Mouse (Mus musculus) lung, embryonic 14.5 days (tissue): ENCODE measurements at regions not wholly inside any gene's neighbourhood (a gene's known extent, or its start where the extent isn't known, plus 50 kb on each side); places are given as distances from the start of the nearest gene placed in this dataset.

Experiments
- ATAC-seq: fragments of 200-750 bp; cut with Nextera tagmentation; 2 replicates; pipeline ENCODE4 v1.8.0; 2017; ENCODE audit warnings: mild to moderate bottlenecking, moderate TSS enrichment, moderate library complexity; ENCODE audit not compliant: insufficient read depth
- DNase-seq: peaks from one replicate; pipeline ENCODE4 v3.0.0-alpha.2; 2015
- H3K27ac ChIP-seq: fragments of 300-500 bp; sonication (generic); 2 replicates; pipeline ENCODE4 v1.5.1; 2014; ENCODE audit warnings: low read depth, mild to moderate bottlenecking, moderate library complexity
- H3K27me3 ChIP-seq: fragments of 300-500 bp; sonication (generic); 2 replicates; pipeline ENCODE4 v1.6.1; 2014; ENCODE audit warnings: low read length, control low read depth; ENCODE audit not compliant: insufficient read depth
- H3K36me3 ChIP-seq: fragments of 300-500 bp; sonication (generic); 2 replicates; pipeline ENCODE4 v1.6.1; 2014; ENCODE audit warnings: control low read depth; ENCODE audit not compliant: insufficient read depth
- H3K4me1 ChIP-seq: fragments of 300-500 bp; sonication (generic); 2 replicates; pipeline ENCODE4 v1.6.1; 2014; ENCODE audit warnings: antibody characterized with exemption, control low read depth; ENCODE audit not compliant: insufficient read depth
- H3K4me2 ChIP-seq: fragments of 300-500 bp; sonication (generic); 2 replicates; pipeline ENCODE4 v1.6.1; 2014; ENCODE audit warnings: mild to moderate bottlenecking
- H3K4me3 ChIP-seq: fragments of 300-500 bp; sonication (generic); 2 replicates; pipeline ENCODE4 v1.5.1; 2014; ENCODE audit warnings: low read depth, low read length
- H3K9ac ChIP-seq: fragments of 300-500 bp; sonication (generic); 2 replicates; pipeline ENCODE4 v1.6.1; 2014
- H3K9me3 ChIP-seq: fragments of 300-500 bp; sonication (generic); 2 replicates; pipeline ENCODE4 v1.6.1; 2016; ENCODE audit warnings: low read depth, low read length, control low read depth
- CTCF ChIP-seq: IDR thresholded peaks from 2 replicates; pipeline ENCODE4 v1.5.1; 2016; ENCODE audit warnings: antibody characterized with exemption, low read depth
- WGBS: fragments of 180-500 bp; shearing (Covaris S2); extraction: QIAGEN DNeasy Blood & Tissue Kit; methylation state at CpG from one replicate; pipeline ENCODE4 v1.1.7; 2014; 5-methylcytosine and 5-hydroxymethylcytosine counted together

- Histone ChIP-seq H3K9ac (no peak overlapping the region), H3K27ac (no peak overlapping the region), H3K4me1 (no peaks in the 10 kb centered on the region), H3K4me3 (no peak overlapping the region), H3K36me3 (no peaks in the 10 kb centered on the region), H3K27me3 (no peaks in the 10 kb centered on the region), H3K4me2 (no peak overlapping the region), H3K9me3 (no peaks in the 10 kb centered on the region)
- no peak for ATAC-seq
- DNase-seq, result no peak
- no peak for TF ChIP-seq CTCF
- 79% methylated on average over 3 of the region's 3 CpGs for WGBS
These were observed 110.2 kb downstream of the Chst1 start for GRCm38 (mm10) chr2:92709668-92710067.

- peak overlapping the region; percentile 43 for H3K4me2 ChIP-seq
- WGBS, result 18% methylated on average over 15 of the region's 15 CpGs
- ATAC-seq (no peak), DNase-seq (no peak)
- no peak overlapping the region for H3K4me3 ChIP-seq
- H3K36me3 ChIP-seq, result no peaks in the 10 kb centered on the region
- H3K9ac ChIP-seq, result no peak overlapping the region
- H3K9me3 ChIP-seq, result no peaks in the 10 kb centered on the region
- H3K27me3 ChIP-seq, result no peaks in the 10 kb centered on the region
- no peak overlapping the region for H3K27ac ChIP-seq
- no peaks in the 10 kb centered on the region for H3K4me1 ChIP-seq
- no peak for TF ChIP-seq CTCF
These were observed 111.7 kb downstream of the Chst1 start for GRCm38 (mm10) chr2:92711122-92711777.

GRCm38 (mm10) chr2:92712266-92713144 is 113.0 kb downstream of the Chst1 start:
- no peak for TF ChIP-seq CTCF
- DNase-seq, result peak; percentile 58
- no peak overlapping the region for H3K4me3 ChIP-seq
- no peak overlapping the region for H3K27ac ChIP-seq
- WGBS, result 48% methylated on average over 11 of the region's 11 CpGs
- no peak for ATAC-seq
- H3K4me2 ChIP-seq, result no peak overlapping the region
- H3K4me1 ChIP-seq, result no peaks in the 10 kb centered on the region
- H3K36me3 ChIP-seq, result no peaks in the 10 kb centered on the region
- no peaks in the 10 kb centered on the region for H3K27me3 ChIP-seq
- H3K9me3 ChIP-seq, result no peaks in the 10 kb centered on the region
- H3K9ac ChIP-seq, result no peak overlapping the region

GRCm38 (mm10) chr2:92717706-92718105 is 118.2 kb downstream of the Chst1 start:
- no peak for ATAC-seq
- Histone ChIP-seq H3K4me1 (no peaks in the 10 kb centered on the region), H3K9me3 (peaks cover 5% of the 10 kb centered on the region; the same call in 1 of the 2 replicates), H3K27ac (no peak overlapping the region), H3K9ac (no peak overlapping the region), H3K27me3 (no peaks in the 10 kb centered on the region), H3K4me2 (no peak overlapping the region), H3K36me3 (no peaks in the 10 kb centered on the region), H3K4me3 (no peak overlapping the region)
- 77% methylated on average over 3 of the region's 3 CpGs for WGBS
- no peak for DNase-seq
- no peak for TF ChIP-seq CTCF

- H3K4me3 ChIP-seq, result no peak overlapping the region
- WGBS, result 80% methylated on average over 3 of the region's 3 CpGs
These were observed 122.4 kb downstream of the Chst1 start for GRCm38 (mm10) chr2:92721951-92722350.

GRCm38 (mm10) chr2:92723618-92724263 is 124.2 kb downstream of the Chst1 start:
- H3K4me3 ChIP-seq, result no peak overlapping the region
- no peak overlapping the region for H3K9ac ChIP-seq
- no peaks in the 10 kb centered on the region for H3K36me3 ChIP-seq
- no peak overlapping the region for H3K27ac ChIP-seq
- ATAC-seq (no peak), DNase-seq (no peak)
- no peaks in the 10 kb centered on the region for H3K27me3 ChIP-seq
- no peak overlapping the region for H3K4me2 ChIP-seq
- 38% methylated on average over 9 of the region's 9 CpGs for WGBS
- H3K9me3 ChIP-seq, result peaks cover 5% of the 10 kb centered on the region; the same call in 1 of the 2 replicates
- no peak for TF ChIP-seq CTCF
- H3K4me1 ChIP-seq, result peaks cover 5% of the 10 kb centered on the region; the same call in 1 of the 2 replicates

More at GRCm38 (mm10) chr2:92721951-92722350, 122.4 kb downstream of the Chst1 start:
- peaks cover 4% of the 10 kb centered on the region; the same call in 1 of the 2 replicates for H3K4me1 ChIP-seq
- H3K9ac ChIP-seq, result no peak overlapping the region
- peaks cover 5% of the 10 kb centered on the region; the same call in 1 of the 2 replicates for H3K9me3 ChIP-seq
- no peak overlapping the region for H3K4me2 ChIP-seq
- DNase-seq (peak; percentile 34), ATAC-seq (no peak)
- H3K27me3 ChIP-seq, result no peaks in the 10 kb centered on the region
- no peak for TF ChIP-seq CTCF
- H3K27ac ChIP-seq, result no peak overlapping the region
- H3K36me3 ChIP-seq, result no peaks in the 10 kb centered on the region
